Mouse (Mus musculus) urinary bladder, postnatal 36 days (tissue): ENCODE measurements around the gene Mthfd1l.
A peak's percentile ranks its signal among the peaks of the same experiment; 100 is the strongest.
"Not testable (repeated sequence)": the region's sequence is repeated elsewhere in the genome, so short reads cannot be mapped to it uniquely, and the experiment has no call there.

Experiments
- DNase-seq, 2 experiments: peaks; one replicate each; pipeline ENCODE4 v3.0.0; 2022; ENCODE audit warnings: low spot score in 2 of 2, mixed read lengths in 1 of 2

Mthfd1l gene

DNA sequence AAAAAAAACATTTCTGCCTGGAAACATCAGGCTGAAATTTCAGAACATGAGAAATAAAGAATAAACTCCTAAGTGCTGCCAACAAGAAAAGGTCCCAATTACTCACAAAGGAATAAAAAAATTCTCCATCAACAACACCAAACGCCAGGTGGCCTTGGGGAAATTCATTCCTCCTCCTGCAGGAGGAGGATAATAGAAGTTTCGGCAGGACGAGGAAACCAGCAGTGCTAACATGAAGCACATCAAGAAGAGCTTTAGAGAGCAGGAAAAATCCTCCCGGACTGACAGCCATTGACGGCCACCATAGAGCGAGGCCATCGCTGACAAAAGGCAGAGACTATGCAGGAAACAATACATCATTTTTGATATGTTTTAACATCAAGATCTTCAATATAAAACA lies 71.5 kb downstream of the Mthfd1l start:
- no peak for DNase-seq

DNA sequence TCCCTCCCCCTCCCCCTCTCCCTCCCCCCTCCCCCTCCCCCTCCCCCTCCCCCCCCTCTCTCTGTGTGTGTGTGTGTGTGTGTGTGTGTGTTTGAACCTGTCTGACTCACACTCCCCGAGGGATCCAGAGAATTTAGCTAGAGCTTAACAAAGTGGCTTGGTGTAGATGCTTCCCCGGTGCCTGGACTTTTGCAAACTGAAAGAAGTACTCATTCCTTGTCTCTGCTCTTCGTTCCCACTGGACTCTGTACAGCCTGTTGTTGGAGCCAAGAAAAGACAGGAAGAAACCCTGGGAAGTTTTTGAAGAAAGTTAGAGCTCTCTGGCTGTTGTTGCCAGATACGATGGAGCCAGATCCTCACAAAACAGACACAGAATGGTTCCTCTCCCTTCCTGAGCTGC lies 73.6 kb downstream of the Mthfd1l start:
- no peak for DNase-seq

DNA sequence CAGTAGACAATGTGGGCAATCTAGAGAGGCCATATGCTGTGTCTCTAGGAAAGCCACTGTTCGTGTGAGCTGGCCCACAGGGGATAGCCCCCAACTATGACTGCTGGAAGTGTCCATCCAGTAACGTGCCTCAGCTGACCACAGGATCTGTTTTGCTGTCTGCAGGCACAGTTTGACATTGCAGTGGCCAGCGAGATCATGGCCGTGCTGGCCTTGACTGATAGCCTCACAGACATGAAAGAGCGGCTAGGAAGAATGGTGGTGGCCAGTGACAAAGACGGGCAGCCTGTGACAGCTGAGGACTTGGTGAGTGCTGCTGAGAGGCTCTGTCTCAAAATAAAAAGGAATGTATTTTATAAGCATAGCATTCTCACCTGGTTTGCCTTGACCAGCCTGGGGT lies 74.7 kb downstream of the Mthfd1l start:
- DNase-seq = no peak

DNA sequence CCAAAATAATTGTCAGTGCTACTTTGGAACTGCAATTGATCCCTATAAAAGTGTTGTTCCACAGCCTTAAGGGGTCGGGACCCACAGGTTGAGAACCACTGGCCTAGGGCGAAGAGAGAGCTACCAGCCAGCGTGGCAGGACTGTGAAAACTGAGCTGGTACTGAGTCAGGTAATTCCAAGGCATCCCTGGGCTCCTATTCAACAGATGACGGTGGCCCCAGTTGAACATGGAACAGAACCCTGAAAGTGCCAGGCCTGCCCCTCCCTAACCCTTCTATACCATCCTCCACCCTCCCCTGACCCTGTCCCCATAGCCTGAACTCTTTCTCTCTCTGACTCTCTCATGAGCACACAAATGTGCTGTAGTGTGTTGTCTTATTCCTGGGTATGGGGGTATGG lies 77.3 kb downstream of the Mthfd1l start:
- DNase-seq = no peak

DNA sequence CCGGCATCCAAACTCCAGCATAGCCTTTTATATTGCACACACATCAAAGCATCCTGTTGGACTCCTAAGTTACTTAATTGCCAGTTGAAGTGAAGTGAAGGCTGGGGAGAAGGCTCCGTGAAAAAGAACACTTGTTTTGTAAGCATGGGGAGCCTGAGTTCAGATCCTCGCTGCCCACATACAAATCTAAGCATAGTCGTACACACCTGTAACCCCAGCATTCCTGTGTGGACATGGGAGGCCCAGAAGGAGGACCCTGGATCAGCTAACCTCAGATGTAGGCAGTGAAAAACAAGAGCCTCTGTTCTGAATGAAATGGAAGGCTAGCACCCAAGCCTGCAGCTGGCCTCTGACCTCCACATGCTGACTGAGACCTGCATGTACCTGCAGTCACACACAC lies 79.8 kb downstream of the Mthfd1l start:
- DNase-seq = no peak

DNA sequence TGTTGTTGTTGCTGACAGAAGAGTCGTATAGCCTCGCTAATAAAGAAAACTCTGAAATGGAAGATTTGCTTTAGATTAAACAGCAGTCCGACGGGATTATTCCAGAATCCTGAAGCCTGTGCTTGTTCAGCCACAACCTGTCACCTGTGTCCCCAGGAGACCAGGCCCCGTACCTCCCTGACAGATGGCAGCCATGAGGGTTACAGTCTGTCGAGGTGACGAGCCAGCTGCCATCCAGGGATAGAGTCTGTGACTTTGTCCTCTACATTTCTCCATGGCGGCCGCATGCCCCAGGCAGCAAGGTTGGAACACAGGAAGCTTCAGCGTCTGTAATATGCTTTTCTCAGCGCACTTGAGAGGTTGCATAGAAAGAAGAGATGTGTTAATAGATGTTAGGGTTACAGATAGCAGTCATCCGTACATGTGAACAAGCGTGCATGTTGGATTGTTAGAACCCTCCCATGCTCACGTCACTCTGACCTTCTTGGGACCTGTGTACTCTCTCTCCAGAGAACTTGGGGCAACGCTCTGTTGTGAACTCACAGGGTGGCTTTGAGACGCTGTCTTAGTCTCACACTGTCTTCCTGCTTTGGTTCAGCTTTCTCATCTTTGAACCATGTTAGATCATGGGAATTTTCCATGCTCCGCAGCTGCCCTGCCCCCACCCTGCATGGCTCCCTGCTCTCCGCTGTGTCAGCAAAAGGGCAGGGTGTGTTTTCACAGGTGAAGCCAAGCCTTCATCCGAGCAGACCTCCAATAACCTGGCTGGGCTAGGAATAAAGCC lies 80.6 kb downstream of the Mthfd1l start:
- DNase-seq = peak in 1 of 2 experiments; percentile 17

DNA sequence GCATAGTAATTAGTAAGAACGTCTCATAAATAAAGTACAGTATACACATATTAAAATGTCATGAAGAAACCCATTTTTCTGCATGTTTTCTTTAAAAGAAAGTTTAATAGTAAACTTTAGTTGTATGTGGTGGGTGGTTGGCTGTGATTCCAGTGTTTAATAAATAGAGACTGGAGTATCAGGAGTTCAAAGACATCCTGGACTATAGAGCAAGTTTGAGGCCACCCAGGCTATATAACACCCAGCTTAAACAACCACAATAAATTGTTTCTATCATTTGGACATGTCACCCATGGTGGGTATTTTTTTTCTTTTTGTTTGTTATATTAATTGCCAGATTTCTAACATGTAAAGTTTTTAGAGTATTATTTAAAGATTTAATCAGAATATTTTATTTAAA lies 81.7 kb downstream of the Mthfd1l start:
- DNase-seq = no peak

DNA sequence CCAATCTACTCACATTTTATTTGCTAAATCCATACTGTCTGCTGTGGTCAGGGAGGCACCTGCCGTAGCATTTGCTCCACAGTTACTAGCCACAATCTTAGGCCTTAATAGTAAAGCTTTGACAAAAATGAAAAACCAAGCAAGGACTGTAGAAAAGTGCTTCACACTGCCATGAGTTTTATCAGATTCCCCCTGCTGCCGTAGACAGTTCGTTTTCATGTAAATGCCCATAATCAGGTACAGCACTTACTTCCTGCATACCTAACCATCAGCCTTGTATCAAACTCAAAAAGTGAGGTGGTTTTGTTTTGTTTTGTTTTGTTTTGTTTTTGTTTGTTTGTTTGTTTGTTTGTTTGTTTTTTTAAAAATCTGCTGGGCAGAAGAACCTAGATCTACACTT lies 84.5 kb downstream of the Mthfd1l start:
- DNase-seq = no peak

DNA sequence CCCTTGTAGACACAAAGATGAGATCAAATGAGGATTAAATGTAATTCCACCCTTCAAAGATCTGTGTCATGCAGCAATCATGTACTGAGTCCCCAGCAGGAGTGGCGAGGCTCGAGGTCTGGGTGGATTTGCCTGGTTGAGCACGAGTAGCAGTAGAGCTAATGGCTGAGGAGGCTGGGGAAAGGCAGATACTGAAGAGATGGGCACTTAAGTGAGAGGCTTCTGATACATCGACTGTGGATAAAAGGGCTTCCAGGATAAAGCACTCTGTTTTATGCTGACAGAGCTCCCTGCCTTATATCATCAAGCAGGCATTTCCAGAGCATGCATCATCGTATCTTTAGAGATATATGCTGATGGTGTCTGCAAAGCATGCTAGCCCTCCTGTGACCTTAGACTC lies 84.9 kb downstream of the Mthfd1l start:
- DNase-seq = no peak

DNA sequence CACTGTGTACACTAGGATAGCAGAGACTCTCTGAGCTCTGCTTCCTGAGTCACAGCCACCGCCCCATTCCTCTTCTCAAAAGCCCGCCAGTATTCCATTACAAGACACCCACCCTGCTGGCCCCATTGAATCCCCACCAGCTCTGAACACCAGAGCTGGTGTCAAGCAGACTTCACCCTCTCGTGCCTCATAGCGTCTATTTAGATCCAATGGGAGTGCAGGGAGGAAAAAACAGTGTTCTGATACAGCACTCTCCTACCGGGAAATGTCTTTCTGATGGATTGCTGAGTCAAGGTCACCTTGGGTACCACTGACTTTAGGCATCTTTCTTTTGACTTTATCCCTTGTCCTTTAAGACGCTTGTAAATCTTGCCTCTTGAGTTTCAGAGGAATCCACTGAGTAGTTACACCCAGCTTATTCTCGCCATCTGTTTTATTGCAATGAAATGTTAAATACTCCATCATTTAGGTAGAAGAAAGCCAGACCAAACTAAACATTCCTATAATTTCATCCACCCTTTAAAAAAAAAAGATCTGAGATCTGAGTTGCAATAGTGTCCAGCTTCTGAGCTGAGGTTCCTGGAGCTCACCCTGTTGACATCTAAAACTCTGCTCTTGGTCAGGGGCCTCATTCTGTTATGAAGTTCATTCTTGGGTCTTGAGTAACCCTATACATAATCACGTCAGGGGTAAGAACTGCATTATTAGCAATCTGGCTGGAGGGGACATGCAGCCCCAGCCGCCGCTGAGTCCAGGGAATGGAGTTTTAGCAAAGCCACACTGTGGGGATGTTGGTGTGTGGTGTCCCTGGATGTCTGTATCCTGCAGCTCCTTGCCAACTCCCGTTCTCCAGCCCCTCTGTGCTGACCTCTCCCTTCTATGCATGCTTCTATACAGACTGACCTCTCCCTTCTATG lies 88.4 kb downstream of the Mthfd1l start:
- DNase-seq = no peak

DNA sequence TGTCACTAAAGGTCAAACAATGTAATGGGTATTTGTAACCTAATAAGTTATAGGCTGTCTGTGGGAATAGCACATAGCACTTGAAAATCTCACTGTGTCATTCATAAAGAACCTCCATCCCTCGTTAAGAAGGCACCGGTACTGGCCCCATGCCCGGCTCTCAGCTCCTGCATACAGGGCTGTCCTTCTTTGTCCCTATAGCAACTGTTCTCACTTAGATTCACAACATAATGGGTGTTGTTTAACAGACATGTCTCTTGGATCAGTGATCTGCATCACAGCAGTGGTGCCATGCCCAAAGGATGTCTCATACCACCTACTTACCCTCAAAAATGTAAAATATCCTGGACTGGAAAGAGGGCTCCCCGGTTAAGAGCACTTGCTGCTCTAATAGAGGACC lies 90.6 kb downstream of the Mthfd1l start:
- no peak for DNase-seq

DNA sequence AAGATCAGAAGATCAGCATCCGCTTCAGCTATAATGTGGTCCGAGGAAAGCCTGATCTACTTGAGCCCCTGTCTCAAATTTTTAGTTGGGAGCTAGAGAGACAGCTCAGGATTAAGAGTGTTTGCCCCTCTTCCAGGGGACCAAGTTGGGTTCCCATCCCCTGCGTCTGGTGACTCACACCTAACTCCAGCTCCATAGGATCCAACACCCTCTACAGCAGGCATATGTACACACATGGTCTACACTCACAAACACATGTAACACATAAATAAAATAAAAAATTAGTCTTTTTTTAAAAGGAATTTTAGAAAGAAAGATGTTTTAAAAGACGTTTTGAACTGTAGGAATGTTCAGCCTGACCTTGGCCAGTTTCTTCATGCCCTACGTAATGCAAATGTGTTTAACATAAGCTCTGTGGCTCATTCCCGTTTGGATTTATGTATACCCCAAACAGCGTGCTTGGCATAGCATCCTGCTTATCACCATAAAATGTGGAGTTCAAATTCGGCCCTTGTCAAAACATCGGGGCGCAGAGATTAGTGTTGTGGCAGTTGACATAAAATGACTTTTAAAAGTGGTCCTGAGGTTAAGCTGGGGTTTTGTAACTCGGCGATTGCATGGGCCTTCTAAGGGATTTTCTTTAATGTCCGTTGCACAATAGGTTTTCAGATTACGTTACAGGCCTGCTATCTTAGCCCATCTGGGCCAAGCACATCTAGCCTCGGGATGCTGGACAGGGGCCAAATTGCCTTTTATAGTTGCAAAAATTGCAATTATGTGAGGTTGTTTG lies 92.6 kb downstream of the Mthfd1l start:
- peak in 1 of 2 experiments; percentile 54 for DNase-seq

DNA sequence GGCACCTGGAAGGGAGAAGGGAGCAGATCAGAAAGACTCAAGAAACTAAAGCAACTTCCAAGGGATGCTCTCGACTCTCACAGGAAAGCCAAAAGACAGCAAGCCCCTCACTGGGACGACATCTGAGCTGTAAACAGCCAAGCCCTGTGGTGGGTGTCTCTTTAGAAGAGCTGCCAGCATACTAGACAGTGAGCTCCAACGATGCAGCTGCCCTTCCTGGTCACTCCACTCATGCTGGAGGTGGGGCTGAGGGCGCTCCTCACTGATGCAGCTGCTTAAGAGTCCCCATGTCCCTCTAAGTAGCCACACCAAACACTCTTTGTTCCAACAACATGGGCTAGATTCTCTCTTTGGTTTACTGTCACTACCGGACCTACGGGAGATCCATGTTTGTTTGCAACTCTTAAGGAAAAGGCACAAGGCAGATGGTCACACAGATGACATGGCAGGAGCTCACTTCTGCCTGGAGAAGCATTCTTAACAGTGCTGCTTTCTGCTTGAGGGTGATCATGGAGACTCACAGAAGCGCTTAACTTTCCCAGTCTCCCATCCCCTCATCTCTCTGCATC lies 96.4 kb downstream of the Mthfd1l start:
- no peak for DNase-seq

DNA sequence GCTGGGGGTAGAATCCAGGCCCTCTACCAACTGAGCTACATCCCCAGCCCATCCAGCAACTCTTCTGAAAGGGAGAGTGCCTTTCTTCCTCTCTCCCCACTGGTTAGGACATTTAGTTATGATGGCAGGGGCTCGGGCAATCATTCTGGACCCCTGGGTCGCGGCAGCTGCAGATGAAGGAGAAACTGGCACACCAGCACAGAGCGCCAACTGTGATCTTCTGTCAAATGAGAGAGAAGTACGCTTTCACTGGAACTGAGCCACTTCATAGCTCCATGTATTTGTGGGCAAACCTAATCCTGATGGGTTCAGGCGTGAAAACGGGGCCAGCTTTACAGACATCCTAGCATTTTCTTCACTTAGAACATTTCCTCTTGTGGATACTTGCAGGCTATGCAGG lies 97.1 kb downstream of the Mthfd1l start:
- DNase-seq = no peak

DNA sequence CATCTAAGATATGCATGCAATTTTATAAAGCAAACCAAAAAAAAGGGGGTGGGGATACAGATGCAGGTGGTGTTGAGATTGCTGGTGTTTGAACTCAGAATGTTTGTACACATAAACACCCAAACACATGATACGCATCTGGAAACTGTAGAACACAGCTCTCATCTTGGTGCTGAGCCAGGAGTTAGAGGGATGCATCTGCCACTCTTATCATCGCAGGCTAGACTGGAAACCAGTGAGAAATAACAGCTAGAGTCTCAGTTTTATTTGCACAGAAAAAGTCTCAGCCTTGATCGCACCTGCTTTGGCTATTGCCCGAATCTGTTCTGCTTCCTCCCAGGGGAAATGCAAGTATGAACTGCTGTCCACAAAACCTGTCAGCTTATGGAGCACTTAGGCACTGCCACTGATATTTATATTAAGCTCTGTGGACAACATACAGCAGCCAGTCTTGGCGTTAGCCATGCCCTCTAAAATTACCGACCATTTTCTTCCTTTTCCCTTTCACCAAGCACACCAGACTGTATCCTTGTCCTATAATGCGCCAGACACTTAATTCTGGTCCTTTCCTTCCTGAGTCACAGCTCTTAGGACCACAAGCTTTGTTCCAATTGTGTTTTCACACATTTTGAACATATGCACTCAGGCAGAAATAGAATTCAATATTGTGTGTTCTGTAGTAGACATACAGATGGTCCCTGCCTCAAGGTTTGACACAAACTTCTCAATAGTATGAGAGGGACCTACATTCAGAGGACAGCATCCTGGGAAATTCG lies 98.3 kb downstream of the Mthfd1l start:
- DNase-seq = no peak

DNA sequence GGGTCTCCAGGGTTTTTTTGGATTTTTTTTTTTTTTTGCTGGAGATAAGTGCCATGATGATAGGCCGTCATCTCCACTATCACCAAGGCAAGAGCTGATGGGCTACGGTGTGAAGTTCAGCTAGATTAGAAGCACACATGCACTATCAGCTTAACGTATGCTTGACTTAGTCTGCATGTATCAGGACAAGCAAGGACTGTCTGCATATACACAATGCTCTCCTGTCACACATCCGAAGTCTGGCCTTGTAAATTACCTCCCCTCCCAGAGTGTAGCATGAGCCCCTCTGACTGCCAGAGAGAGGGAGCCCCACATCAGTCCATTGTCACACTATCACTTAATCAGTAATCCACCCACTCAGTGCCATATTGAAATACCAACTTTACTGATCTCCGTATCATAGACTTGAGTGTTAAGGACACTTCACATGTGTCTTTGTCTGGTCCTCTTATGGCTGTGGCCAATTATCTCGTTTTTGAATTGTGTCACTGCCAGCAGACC lies 99.0 kb downstream of the Mthfd1l start:
- DNase-seq = no peak

DNA sequence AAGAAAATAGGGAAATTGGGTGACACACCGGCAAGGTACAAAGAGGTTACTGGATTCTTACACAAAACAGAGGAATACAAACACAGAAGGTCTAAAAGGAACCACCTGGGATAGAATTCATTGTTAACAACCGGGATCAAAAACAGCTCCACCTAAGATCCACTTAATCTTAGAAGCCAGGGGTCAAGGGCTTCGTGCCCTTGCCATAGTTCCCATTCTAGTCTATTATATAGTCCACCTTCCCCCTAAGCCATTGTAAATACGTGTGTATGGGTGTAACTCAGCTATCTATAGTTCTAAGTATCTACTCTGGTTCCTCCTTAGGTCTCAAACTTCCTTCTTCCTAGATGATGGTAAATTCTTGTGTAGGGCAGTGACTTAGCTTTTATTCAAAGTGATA lies 99.6 kb downstream of the Mthfd1l start:
- DNase-seq = not testable (repeated sequence)

DNA sequence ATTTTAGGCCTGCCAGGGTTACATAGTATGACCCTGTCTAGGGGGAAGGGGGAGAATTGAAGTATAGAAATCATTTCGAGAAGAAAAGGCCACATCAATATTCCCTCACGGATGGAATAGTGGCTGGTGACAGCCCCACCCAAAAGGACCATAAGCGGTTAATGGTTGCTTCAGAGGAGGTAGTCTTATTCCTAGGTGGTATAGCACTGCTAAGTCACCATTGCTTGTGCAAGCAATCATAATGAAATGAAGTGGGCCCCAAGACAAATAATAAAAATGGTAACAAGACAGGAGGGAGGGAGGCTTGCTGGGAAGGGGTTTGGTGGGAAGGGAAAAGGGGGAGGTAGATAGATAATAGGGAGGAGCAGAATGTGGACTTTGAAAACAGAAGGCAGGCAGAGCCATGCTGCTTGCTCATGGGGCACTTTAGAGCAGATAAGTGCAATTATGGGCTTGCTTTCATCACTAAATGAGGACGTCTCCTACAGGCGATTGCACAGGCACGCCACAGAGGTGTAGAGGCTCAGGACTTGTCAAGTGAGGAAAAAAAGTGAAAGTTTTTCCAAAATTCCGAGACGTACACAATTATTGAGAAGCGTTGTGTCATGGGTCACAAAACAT lies 105.4 kb downstream of the Mthfd1l start:
- no peak for DNase-seq

DNA sequence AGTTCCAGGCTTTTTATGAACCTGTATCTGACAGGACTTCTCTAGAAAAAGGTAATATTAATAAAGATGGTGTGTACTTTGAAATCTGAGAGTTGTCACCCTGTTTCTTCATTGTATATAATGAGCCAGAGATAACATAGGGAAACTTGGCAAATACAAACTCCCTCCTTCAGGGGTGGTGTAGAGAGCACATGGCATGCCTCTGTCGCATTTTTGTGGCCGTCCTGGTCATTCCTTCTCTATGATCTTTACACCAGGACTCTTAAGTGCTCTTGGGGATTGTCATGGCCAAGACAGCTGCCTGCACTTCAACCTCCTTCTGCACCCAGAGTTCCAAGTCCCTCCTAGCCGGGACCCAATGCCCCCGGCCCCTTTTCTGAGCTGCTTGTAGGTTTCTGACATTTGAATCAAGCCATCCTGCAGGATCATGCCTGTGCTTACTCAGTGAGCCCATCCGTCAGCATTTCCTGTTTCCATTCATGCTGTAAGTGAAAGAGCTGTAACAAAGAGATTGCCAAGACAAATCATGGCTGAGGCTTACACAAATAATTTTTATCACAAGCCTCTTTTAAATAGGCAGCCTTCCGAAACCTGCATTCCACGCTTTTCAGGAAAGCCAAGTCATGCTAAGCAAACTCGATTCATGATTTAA lies 106.2 kb downstream of the Mthfd1l start:
- no peak for DNase-seq
